In genomic region chr5:123977231-123977630, GRCm38 (mm10) we compare ENCODE assay signal across 18 mouse cellular contexts. TPM values are rescaled to one million over a fixed set of nuclear protein-coding genes. Genes with fewer than 3 reads are reported as not detected.
DNase-seq lines count a peak whose midpoint lies in the region; ATAC-seq and TF ChIP-seq lines count a peak whose summit lies in the region.
"Had no signal": no experiment of that assay in that cellular context is flagged by ENCODE, and none has a peak within 500 bp of the region (broad histone marks: within the 10 kb centered on the region; RNA-seq: fewer than 3 reads in every experiment).

No protein-coding gene starts in this region.

- H3K79me2 ChIP-seq in CH12.LX (replicated peaks; ENCODE audit: control insufficient read depth, extremely low read depth, insufficient read depth, poor library complexity, severe bottlenecking), result peaks cover 69% of the 10 kb centered on the region

- no peak for ATAC-seq in intestine, postnatal 0 days
- 0 out of 2 replicates have a peak, but pooled peaks have one; percentile 11 for ATAC-seq in liver, embryonic 16.5 days (ENCODE audit: low read depth)
- no peak for ATAC-seq in forebrain, postnatal 0 days

- H3K9ac ChIP-seq in CH12.LX (ENCODE audit: insufficient read depth, low read depth), result peak overlapping the region; percentile 33; the same call in 1 of the 2 replicates
- no peak overlapping the region for H3K9ac ChIP-seq in intestine, postnatal 0 days (ENCODE audit: low read depth, low read length)
- H3K9ac ChIP-seq in liver, embryonic 16.5 days (ENCODE audit: low read depth, low read length), result no peak overlapping the region
- no peak overlapping the region for H3K9ac ChIP-seq in forebrain, postnatal 0 days
- H3K9ac ChIP-seq: embryonic facial prominence, embryonic 12.5 days; heart, embryonic 12.5 days; limb, embryonic 12.5 days had no signal

- H3K27ac ChIP-seq in kidney, adult 2 months (ENCODE audit: insufficient read depth, low read depth, low read length), result peak overlapping the region; percentile 48; the same call in 1 of the 2 replicates
- peak overlapping the region; percentile 82; the same call in 1 of the 2 replicates for H3K27ac ChIP-seq in CH12.LX (ENCODE audit: insufficient read depth, low read depth)
- peak overlapping the region; percentile 71 for H3K27ac ChIP-seq in intestine, postnatal 0 days (ENCODE audit: low read depth, low read length)
- H3K27ac ChIP-seq in liver, embryonic 16.5 days (ENCODE audit: low read length), result peak overlapping the region; percentile 57
- H3K27ac ChIP-seq in forebrain, postnatal 0 days (ENCODE audit: low read depth, low read length), result no peak overlapping the region
- H3K27ac ChIP-seq: embryonic facial prominence, embryonic 12.5 days; forebrain, embryonic 10.5 days; limb, embryonic 12.5 days had no signal

- no peaks in the 10 kb centered on the region for H3K9me3 ChIP-seq in CH12.LX (replicated peaks; ENCODE audit: low read length)
- H3K9me3 ChIP-seq in intestine, postnatal 0 days (ENCODE audit: control insufficient read depth), result no peaks in the 10 kb centered on the region
- no peaks in the 10 kb centered on the region for H3K9me3 ChIP-seq in liver, embryonic 16.5 days (replicated peaks; ENCODE audit: control insufficient read depth, low read length)
- no peaks in the 10 kb centered on the region for H3K9me3 ChIP-seq in forebrain, postnatal 0 days (ENCODE audit: low read length)
- H3K9me3 ChIP-seq: embryonic facial prominence, embryonic 12.5 days; forebrain, embryonic 10.5 days; heart, embryonic 12.5 days; limb, embryonic 12.5 days had no signal

- in situ Hi-C loops in CH12.LX (cut with MboI; ENCODE audit: low pct_ligation_motif_present, low pct_unique_long_range_greater_than_20kb, low sequenced_read_pairs), result no loop called here

- TF ChIP-seq POLR2A in kidney, adult 2 months (IDR thresholded peaks at IDR 0.05; ENCODE audit: low read depth, low read length), result no peak
- TF ChIP-seq POLR2A in CH12.LX (IDR thresholded peaks at IDR 0.05; ENCODE audit: low read depth, low read length), result no peak; the same call in 1 of the 2 replicates

- DNase-seq in kidney, adult 2 months, result peak; percentile 61
- DNase-seq in kidney, adult 18-20 months, result no peak
- DNase-seq in CH12.LX (ENCODE audit: extremely low read depth), result no peak
- no peak for DNase-seq in forebrain, postnatal 0 days
- no peak for DNase-seq in left cerebral cortex, adult 18-20 months (ENCODE audit: low spot score in 2 of 2)
- no peak for DNase-seq in testis, postnatal 10 days (ENCODE audit: low spot score)
- DNase-seq: B cell, adult 2 months; gastrocnemius, postnatal 14 days; heart, postnatal 4 days; midbrain, embryonic 14.5 days; thymus, adult 2 months had no signal

- no peak overlapping the region for H3K4me3 ChIP-seq in kidney, adult 2 months (ENCODE audit: insufficient read depth, low read depth, low read length)
- H3K4me3 ChIP-seq in CH12.LX (replicated peaks in 1 of 3; ENCODE audit: low read depth in 2 of 3, low read length in 2 of 3, poor library complexity in 1 of 3), result no peak overlapping the region
- H3K4me3 ChIP-seq in intestine, postnatal 0 days (ENCODE audit: low read depth, low read length), result no peak overlapping the region
- H3K4me3 ChIP-seq in liver, embryonic 16.5 days (ENCODE audit: low read depth, low read length), result no peak overlapping the region
- no peak overlapping the region for H3K4me3 ChIP-seq in forebrain, postnatal 0 days (ENCODE audit: low read depth, low read length)
- H3K4me3 ChIP-seq: embryonic facial prominence, embryonic 12.5 days; forebrain, embryonic 10.5 days; heart, embryonic 12.5 days; limb, embryonic 12.5 days had no signal

- H3K4me2 ChIP-seq in CH12.LX (ENCODE audit: insufficient read depth, low read depth, poor library complexity, severe bottlenecking), result peak overlapping the region; percentile 95
- peak overlapping the region; percentile 75; the same call in 1 of the 2 replicates for H3K4me2 ChIP-seq in intestine, postnatal 0 days (replicated peaks; ENCODE audit: low read depth)
- H3K4me2 ChIP-seq in liver, embryonic 16.5 days (ENCODE audit: low read depth, low read length), result peak overlapping the region; percentile 24
- H3K4me2 ChIP-seq in forebrain, postnatal 0 days (ENCODE audit: low read depth), result no peak overlapping the region
- H3K4me2 ChIP-seq: embryonic facial prominence, embryonic 12.5 days; heart, embryonic 12.5 days; limb, embryonic 12.5 days had no signal

- no peak for TF ChIP-seq EP300 in CH12.LX (IDR thresholded peaks at IDR 0.05; ENCODE audit: low read length)

- no peaks in the 10 kb centered on the region for H3K36me3 ChIP-seq in kidney, adult 2 months (ENCODE audit: control insufficient read depth, insufficient read depth, low read length)
- H3K36me3 ChIP-seq in CH12.LX (replicated peaks in 1 of 2; ENCODE audit: control insufficient read depth in 1 of 2, insufficient read depth in 1 of 2, low read length in 1 of 2), result peaks cover 0 to 19% of the 10 kb centered on the region in 2 experiments
- H3K36me3 ChIP-seq in intestine, postnatal 0 days (ENCODE audit: control insufficient read depth, insufficient read depth), result no peaks in the 10 kb centered on the region
- H3K36me3 ChIP-seq in liver, embryonic 16.5 days (ENCODE audit: control insufficient read depth, insufficient read depth), result no peaks in the 10 kb centered on the region
- no peaks in the 10 kb centered on the region for H3K36me3 ChIP-seq in forebrain, postnatal 0 days (ENCODE audit: insufficient read depth)
- H3K36me3 ChIP-seq: embryonic facial prominence, embryonic 12.5 days; forebrain, embryonic 10.5 days; heart, embryonic 12.5 days; limb, embryonic 12.5 days had no signal

- TF ChIP-seq RAD21 in CH12.LX (IDR thresholded peaks at IDR 0.05; ENCODE audit: low read depth, low read length), result no peak

- H3K27me3 ChIP-seq in kidney, adult 2 months (replicated peaks; ENCODE audit: control insufficient read depth, insufficient read depth, low read length), result no peaks in the 10 kb centered on the region
- no peaks in the 10 kb centered on the region for H3K27me3 ChIP-seq in CH12.LX (replicated peaks)
- no peaks in the 10 kb centered on the region for H3K27me3 ChIP-seq in intestine, postnatal 0 days (replicated peaks; ENCODE audit: control insufficient read depth, insufficient read depth, low read length)
- H3K27me3 ChIP-seq in liver, embryonic 16.5 days (ENCODE audit: control insufficient read depth, insufficient read depth, low read depth, low read length), result peaks cover 20% of the 10 kb centered on the region
- no peaks in the 10 kb centered on the region for H3K27me3 ChIP-seq in forebrain, postnatal 0 days (ENCODE audit: insufficient read depth, low read length)

- 25% methylated on average over 3 of the region's 3 CpGs for WGBS in kidney, adult 2 months
- WGBS in intestine, postnatal 0 days, result 23% methylated on average over 3 of the region's 3 CpGs
- WGBS in liver, embryonic 16.5 days (ENCODE audit: insufficient replicate concordance), result 60% methylated on average over 3 of the region's 3 CpGs
- 57% methylated on average over 3 of the region's 3 CpGs for WGBS in forebrain, postnatal 0 days

- H3K4me1 ChIP-seq in kidney, adult 2 months (ENCODE audit: control insufficient read depth, insufficient read depth, low read length), result peaks cover 35% of the 10 kb centered on the region
- peaks cover 45 to 80% of the 10 kb centered on the region in 2 experiments for H3K4me1 ChIP-seq in CH12.LX (ENCODE audit: control insufficient read depth in 1 of 2, insufficient read depth in 2 of 2)
- peaks cover 15% of the 10 kb centered on the region; the same call in 1 of the 2 replicates for H3K4me1 ChIP-seq in intestine, postnatal 0 days (replicated peaks; ENCODE audit: control insufficient read depth, insufficient read depth, low read length)
- H3K4me1 ChIP-seq in liver, embryonic 16.5 days (ENCODE audit: control insufficient read depth, low read depth, low read length), result peaks cover 36% of the 10 kb centered on the region
- H3K4me1 ChIP-seq in forebrain, postnatal 0 days (ENCODE audit: insufficient read depth), result peaks cover 12% of the 10 kb centered on the region

- dilution Hi-C loops in CH12.LX (cut with MboI; ENCODE audit: extremely low pct_ligation_motif_present, extremely low pct_unique_long_range_greater_than_20kb, low sequenced_read_pairs), result no loop called here

- no peak for TF ChIP-seq CTCF in kidney, adult 2 months (conservative IDR thresholded peaks at IDR 0.05; ENCODE audit: insufficient read depth, insufficient read length, low read depth, low read length)
- no peak for TF ChIP-seq CTCF in CH12.LX (conservative IDR thresholded peaks at IDR 0.05 in 1 of 2, IDR thresholded peaks at IDR 0.05 in 1 of 2; ENCODE audit: low read depth in 2 of 2, low read length in 2 of 2)
- TF ChIP-seq CTCF in intestine, postnatal 0 days (IDR thresholded peaks at IDR 0.05; ENCODE audit: low read depth), result no peak
- TF ChIP-seq CTCF in forebrain, postnatal 0 days (IDR thresholded peaks at IDR 0.05; ENCODE audit: low read depth), result no peak

RNA-seq across cellular contexts. Expression of gene Hip1r, which starts 3.8 kb away (rescaled TPM):
- polyA plus RNA-seq in kidney, adult 2 months (2012; rRNA removed), result 18.3 and 19.2 TPM in 2 replicates
- total RNA-seq in CH12.LX (2012; rRNA removed) (48.4 and 49.8 TPM in 2 replicates), CH12.LX (2014; rRNA removed) (26.1 and 28.3 TPM in 2 replicates)
- 42.1 and 44.7 TPM in 2 replicates for polyA plus RNA-seq in CH12.LX (2012; ENCODE audit: insufficient read length, low read depth)
- 18.3 and 22.6 TPM in 2 replicates for polyA plus RNA-seq in intestine, postnatal 0 days (2015; fragmentation: Nextera tagmentation; extraction: Ambion mirVana)
- 12.4 and 16.3 TPM in 2 replicates for polyA plus RNA-seq in liver, embryonic 16.5 days (2015; fragmentation: Nextera tagmentation; extraction: Ambion mirVana)
- 52.2 and 55.0 TPM in 2 replicates for total RNA-seq in forebrain, postnatal 0 days (2014; rRNA removed)
- 22.2 and 29.8 TPM in 2 replicates for polyA plus RNA-seq in forebrain, postnatal 0 days (2015; fragmentation: Nextera tagmentation; extraction: Ambion mirVana)
- total RNA-seq in left cerebral cortex, adult 18-20 months (2021), result 10 to 100 TPM; 66.5 to 67.7 TPM

RNA-seq across cellular contexts. Expression of gene Ccdc62, which starts 46.8 kb away (rescaled TPM):
- 3.7 and 4.1 TPM in 2 replicates for polyA plus RNA-seq in kidney, adult 2 months (2012; rRNA removed)
- 5.3 and 6.2 TPM in 2 replicates for total RNA-seq in CH12.LX (2012; rRNA removed)
- total RNA-seq in CH12.LX (2014; rRNA removed), result 2.0 and 2.6 TPM in 2 replicates
- 1.6 and 2.2 TPM in 2 replicates for polyA plus RNA-seq in CH12.LX (2012; ENCODE audit: insufficient read length, low read depth)
- polyA plus RNA-seq in intestine, postnatal 0 days (2015; fragmentation: Nextera tagmentation; extraction: Ambion mirVana), result 3.8 and 4.0 TPM in 2 replicates
- polyA plus RNA-seq in liver, embryonic 16.5 days (2015; fragmentation: Nextera tagmentation; extraction: Ambion mirVana), result 2.2 and 2.4 TPM in 2 replicates
- total RNA-seq in forebrain, postnatal 0 days (2014; rRNA removed), result 3.6 and 3.7 TPM in 2 replicates
- polyA plus RNA-seq in forebrain, postnatal 0 days (2015; fragmentation: Nextera tagmentation; extraction: Ambion mirVana), result 3.3 and 3.7 TPM in 2 replicates
- total RNA-seq in left cerebral cortex, adult 18-20 months (2021), result 1 to 10 TPM; 2.5 to 2.7 TPM

RNA-seq across cellular contexts. Expression of gene Gm43518, which starts 50.0 kb away (rescaled TPM):
- polyA plus RNA-seq in kidney, adult 2 months (2012; rRNA removed), result 0.56 and 0.64 TPM in 2 replicates
- total RNA-seq in CH12.LX (2012; rRNA removed) (not detected in 2 replicates), CH12.LX (2014; rRNA removed) (not detected in 2 replicates)
- polyA plus RNA-seq in CH12.LX (2012; ENCODE audit: insufficient read length, low read depth), result 0.74 and 0.87 TPM in 2 replicates
- 0.35 and 0.41 TPM in 2 replicates for polyA plus RNA-seq in intestine, postnatal 0 days (2015; fragmentation: Nextera tagmentation; extraction: Ambion mirVana)
- 1.3 and 1.7 TPM in 2 replicates for polyA plus RNA-seq in liver, embryonic 16.5 days (2015; fragmentation: Nextera tagmentation; extraction: Ambion mirVana)
- total RNA-seq in forebrain, postnatal 0 days (2014; rRNA removed), result 0.38 and 0.57 TPM in 2 replicates
- 0.30 and 1.2 TPM in 2 replicates for polyA plus RNA-seq in forebrain, postnatal 0 days (2015; fragmentation: Nextera tagmentation; extraction: Ambion mirVana)
- total RNA-seq in left cerebral cortex, adult 18-20 months (2021), result 1 to 10 TPM in 1 of 2 experiments, under 1 TPM in 1; 0.80 to 1.1 TPM
- total RNA-seq: megakaryocyte progenitor cell, adult 5-6 weeks had no signal

RNA-seq across cellular contexts. Expression of gene Vps37b, which starts 54.8 kb away (rescaled TPM):
- 22.6 and 24.1 TPM in 2 replicates for polyA plus RNA-seq in kidney, adult 2 months (2012; rRNA removed)
- 8.3 and 8.7 TPM in 2 replicates for total RNA-seq in CH12.LX (2012; rRNA removed)
- 10.2 and 10.6 TPM in 2 replicates for total RNA-seq in CH12.LX (2014; rRNA removed)
- 23.5 and 24.7 TPM in 2 replicates for polyA plus RNA-seq in CH12.LX (2012; ENCODE audit: insufficient read length, low read depth)
- 16.7 and 17.8 TPM in 2 replicates for polyA plus RNA-seq in intestine, postnatal 0 days (2015; fragmentation: Nextera tagmentation; extraction: Ambion mirVana)
- polyA plus RNA-seq in liver, embryonic 16.5 days (2015; fragmentation: Nextera tagmentation; extraction: Ambion mirVana), result 14.3 and 16.3 TPM in 2 replicates
- 62.0 and 62.2 TPM in 2 replicates for total RNA-seq in forebrain, postnatal 0 days (2014; rRNA removed)
- 76.5 and 90.8 TPM in 2 replicates for polyA plus RNA-seq in forebrain, postnatal 0 days (2015; fragmentation: Nextera tagmentation; extraction: Ambion mirVana)
- 10 to 100 TPM; 43.2 to 50.5 TPM for total RNA-seq in left cerebral cortex, adult 18-20 months (2021)
